Comparison of ENCODE assay signal across 16 mouse cellular contexts in genomic region chr16:95401869-95402268, GRCm38 (mm10).
DNase-seq lines count a peak whose midpoint lies in the region; ATAC-seq lines count a peak whose summit lies in the region.
"Had no signal": no experiment of that assay in that cellular context is flagged by ENCODE, and none has a peak within 500 bp of the region (broad histone marks: within the 10 kb centered on the region; RNA-seq: fewer than 3 reads in every experiment).

No protein-coding gene starts in this region.

- no peak overlapping the region for H3K4me3 ChIP-seq in forebrain, embryonic 16.5 days (replicated peaks; ENCODE audit: low read length)
- H3K4me3 ChIP-seq in forebrain, embryonic 11.5 days (ENCODE audit: low read depth, low read length): no peak overlapping the region
- no peak overlapping the region for H3K4me3 ChIP-seq in midbrain, embryonic 11.5 days (ENCODE audit: low read depth, low read length)
- no peak overlapping the region for H3K4me3 ChIP-seq in midbrain, embryonic 14.5 days (replicated peaks; ENCODE audit: low read depth, low read length)
- H3K4me3 ChIP-seq: heart, embryonic 10.5 days; midbrain, embryonic 13.5 days had no signal

- no peak for DNase-seq in forebrain, embryonic 11.5 days (ENCODE audit: low spot score)
- peak; percentile 33 for DNase-seq in midbrain, embryonic 11.5 days (ENCODE audit: low spot score, missing footprints)
- no peak for DNase-seq in midbrain, embryonic 14.5 days
- DNase-seq in cerebellum, adult 9-10 months: peak; percentile 48
- no peak for DNase-seq in right cerebral cortex, adult 2 months (ENCODE audit: low spot score in 2 of 2)
- no peak for DNase-seq in urinary bladder, postnatal 36 days (ENCODE audit: low spot score in 2 of 2)
- DNase-seq: adrenal gland, adult 2 months; B cell, adult 2 months; kidney, postnatal 25 days; lung, postnatal 10 days had no signal

- no peak overlapping the region for H3K9ac ChIP-seq in forebrain, embryonic 16.5 days (replicated peaks; ENCODE audit: low read depth, low read length)
- H3K9ac ChIP-seq in forebrain, embryonic 11.5 days (ENCODE audit: low read length): no peak overlapping the region
- H3K9ac ChIP-seq in midbrain, embryonic 11.5 days (ENCODE audit: low read length): no peak overlapping the region
- H3K9ac ChIP-seq in midbrain, embryonic 14.5 days (replicated peaks; ENCODE audit: low read length): no peak overlapping the region
- H3K9ac ChIP-seq: liver, embryonic 14.5 days; midbrain, embryonic 13.5 days had no signal

- no peaks in the 10 kb centered on the region for H3K27me3 ChIP-seq in forebrain, embryonic 16.5 days (replicated peaks; ENCODE audit: control insufficient read depth, insufficient read depth, low read length)
- no peaks in the 10 kb centered on the region for H3K27me3 ChIP-seq in forebrain, embryonic 11.5 days (ENCODE audit: control insufficient read depth, insufficient read depth, low read length)
- H3K27me3 ChIP-seq in midbrain, embryonic 11.5 days (ENCODE audit: control insufficient read depth, insufficient read depth, low read length): no peaks in the 10 kb centered on the region
- no peaks in the 10 kb centered on the region for H3K27me3 ChIP-seq in midbrain, embryonic 14.5 days (ENCODE audit: control insufficient read depth, insufficient read depth, low read length)
- H3K27me3 ChIP-seq: midbrain, embryonic 13.5 days had no signal

- no peaks in the 10 kb centered on the region for H3K36me3 ChIP-seq in forebrain, embryonic 16.5 days (ENCODE audit: control insufficient read depth, insufficient read depth)
- H3K36me3 ChIP-seq in forebrain, embryonic 11.5 days (ENCODE audit: control insufficient read depth, insufficient read depth, low read length): no peaks in the 10 kb centered on the region
- no peaks in the 10 kb centered on the region for H3K36me3 ChIP-seq in midbrain, embryonic 11.5 days (ENCODE audit: control insufficient read depth, insufficient read depth, low read length)
- no peaks in the 10 kb centered on the region for H3K36me3 ChIP-seq in midbrain, embryonic 14.5 days (ENCODE audit: control insufficient read depth, insufficient read depth, low read length)
- H3K36me3 ChIP-seq: midbrain, embryonic 13.5 days had no signal

- no peak overlapping the region for H3K4me2 ChIP-seq in forebrain, embryonic 16.5 days (ENCODE audit: low read length)
- H3K4me2 ChIP-seq in forebrain, embryonic 11.5 days (ENCODE audit: low read depth, low read length, severe bottlenecking): no peak overlapping the region
- no peak overlapping the region for H3K4me2 ChIP-seq in midbrain, embryonic 11.5 days
- no peak overlapping the region for H3K4me2 ChIP-seq in midbrain, embryonic 14.5 days (ENCODE audit: low read length)
- H3K4me2 ChIP-seq: midbrain, embryonic 13.5 days had no signal

- no peak overlapping the region for H3K27ac ChIP-seq in forebrain, embryonic 16.5 days (ENCODE audit: low read length)
- H3K27ac ChIP-seq in forebrain, embryonic 11.5 days (ENCODE audit: low read depth, low read length): no peak overlapping the region
- H3K27ac ChIP-seq in midbrain, embryonic 11.5 days (ENCODE audit: low read depth, low read length): no peak overlapping the region
- no peak overlapping the region for H3K27ac ChIP-seq in midbrain, embryonic 14.5 days (replicated peaks; ENCODE audit: low read depth, low read length)
- H3K27ac ChIP-seq: heart, embryonic 10.5 days; liver, embryonic 14.5 days; midbrain, embryonic 13.5 days had no signal

- no peaks in the 10 kb centered on the region for H3K9me3 ChIP-seq in forebrain, embryonic 16.5 days (ENCODE audit: control insufficient read depth, low read length)
- no peaks in the 10 kb centered on the region for H3K9me3 ChIP-seq in forebrain, embryonic 11.5 days (ENCODE audit: control insufficient read depth, low read length)
- no peaks in the 10 kb centered on the region for H3K9me3 ChIP-seq in midbrain, embryonic 11.5 days (ENCODE audit: control insufficient read depth, low read length)
- no peaks in the 10 kb centered on the region for H3K9me3 ChIP-seq in midbrain, embryonic 14.5 days (ENCODE audit: control insufficient read depth, low read length)
- H3K9me3 ChIP-seq: heart, embryonic 10.5 days; midbrain, embryonic 13.5 days had no signal

- peaks cover 4% of the 10 kb centered on the region; the same call in 1 of the 2 replicates for H3K4me1 ChIP-seq in forebrain, embryonic 16.5 days (replicated peaks; ENCODE audit: control insufficient read depth, insufficient read depth, low read length)
- H3K4me1 ChIP-seq in forebrain, embryonic 11.5 days (replicated peaks; ENCODE audit: control insufficient read depth, insufficient read depth, low read length): no peaks in the 10 kb centered on the region
- no peaks in the 10 kb centered on the region for H3K4me1 ChIP-seq in midbrain, embryonic 11.5 days (ENCODE audit: control insufficient read depth, insufficient read depth, low read length)
- no peaks in the 10 kb centered on the region for H3K4me1 ChIP-seq in midbrain, embryonic 14.5 days (ENCODE audit: control insufficient read depth, insufficient read depth, low read length)
- H3K4me1 ChIP-seq: midbrain, embryonic 13.5 days had no signal

- 71% methylated on average over 9 of the region's 9 CpGs for WGBS in forebrain, embryonic 16.5 days
- 90% methylated on average over 9 of the region's 9 CpGs for WGBS in forebrain, embryonic 11.5 days
- WGBS in midbrain, embryonic 11.5 days: 84% methylated on average over 9 of the region's 9 CpGs
- 87% methylated on average over 9 of the region's 9 CpGs for WGBS in midbrain, embryonic 14.5 days

- peak; percentile 49; the same call in 1 of the 2 replicates for ATAC-seq in forebrain, embryonic 16.5 days
- no peak for ATAC-seq in forebrain, embryonic 11.5 days (replicated peaks; ENCODE audit: low FRiP score)
- no peak for ATAC-seq in midbrain, embryonic 11.5 days (ENCODE audit: low FRiP score)
- ATAC-seq in midbrain, embryonic 14.5 days (ENCODE audit: low FRiP score, low TSS enrichment): no peak
- ATAC-seq in granulocyte monocyte progenitor cell, adult 5-6 weeks (replicated peaks; ENCODE audit: poor library complexity, severe bottlenecking): peak; percentile 52
- ATAC-seq: intestine, embryonic 16.5 days; midbrain, embryonic 13.5 days had no signal

Comparison
In these comparisons a context has a peak if more than half of its experiments do, and no peak if none do; other contexts are left out.
1. ATAC-seq: peak in forebrain, embryonic 16.5 days (single experiment) and granulocyte monocyte progenitor cell, adult 5-6 weeks (single experiment); none in forebrain, embryonic 11.5 days (single experiment), midbrain, embryonic 11.5 days (single experiment) and midbrain, embryonic 14.5 days (single experiment).
2. DNase-seq: peak in midbrain, embryonic 11.5 days (single experiment) and cerebellum, adult 9-10 months (single experiment); none in forebrain, embryonic 11.5 days (single experiment), midbrain, embryonic 14.5 days (single experiment), right cerebral cortex, adult 2 months (0 of 2) and urinary bladder, postnatal 36 days (0 of 2).